Mouse (Mus musculus) C2C12 (cell line): ENCODE measurements around the gene Etv6.

Source experiments
- CEBPB ChIP-seq: IDR thresholded peaks from one replicate; pipeline ENCODE4 v1.6.1; 2011; ENCODE audit warnings: low read depth, mild to moderate bottlenecking, control low read depth, moderate library complexity
- CTCF ChIP-seq: IDR thresholded peaks from one replicate; pipeline ENCODE4 v1.5.1; 2011; ENCODE audit not compliant: control insufficient read depth, insufficient read depth, insufficient read length
- FOSL1 ChIP-seq: IDR thresholded peaks from one replicate; pipeline ENCODE4 v1.8.0; 2011; ENCODE audit warnings: mild to moderate bottlenecking, low read length; ENCODE audit not compliant: poor library complexity, insufficient read depth, severe bottlenecking
- MYOD1 ChIP-seq: IDR thresholded peaks from one replicate; pipeline ENCODE4 v1.6.1; 2011; ENCODE audit warnings: low read depth; ENCODE audit not compliant: control insufficient read depth, insufficient read length
- MYOG ChIP-seq: IDR thresholded peaks from one replicate; pipeline ENCODE4 v1.6.1; 2011; ENCODE audit not compliant: control insufficient read depth, insufficient read length; ENCODE audit errors: extremely low read depth
- USF1 ChIP-seq: IDR thresholded peaks from one replicate; pipeline ENCODE4 v1.6.1; 2011; ENCODE audit warnings: low read depth, mild to moderate bottlenecking, control low read depth, moderate library complexity

DNA sequence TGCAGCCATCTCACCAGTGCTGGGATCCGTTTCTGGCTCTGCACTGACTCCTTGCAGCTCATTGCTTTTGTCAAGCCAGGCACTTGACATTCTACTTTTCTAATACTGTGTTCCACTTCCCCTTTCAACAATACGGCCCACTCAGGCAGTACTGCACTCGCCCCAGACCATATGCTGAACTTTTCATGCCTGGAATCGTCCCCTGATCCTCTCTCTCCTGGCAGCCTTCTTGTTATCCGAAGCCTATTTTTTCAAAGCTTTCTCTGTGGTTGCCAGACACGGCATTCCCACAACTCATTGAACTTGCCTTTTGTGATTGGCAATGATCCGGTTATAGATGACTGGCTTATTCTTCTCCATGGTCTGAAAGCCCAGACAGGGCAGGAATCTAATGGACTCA, 16.4 kb downstream of the Etv6 start:
- no peak for TF ChIP-seq CTCF
- no peak for TF ChIP-seq USF1
- TF ChIP-seq MYOG, result no peak
- TF ChIP-seq CEBPB, result no peak
- no peak for TF ChIP-seq FOSL1
- TF ChIP-seq MYOD1, result no peak
